Mouse (Mus musculus) MEL (cell line): ENCODE data around the gene Slc38a2. TPM values are rescaled to one million over a fixed set of nuclear protein-coding genes. Genes with fewer than 3 reads are reported as not detected.

ENCODE experiments used
- DNase-seq: peaks from one replicate; pipeline ENCODE4 v3.0.0; 2011; ENCODE audit warnings: low read depth, low spot score
- H3K27ac ChIP-seq: 2 replicates; pipeline ENCODE4 v1.5.1; 2012; ENCODE audit warnings: low read depth, mild to moderate bottlenecking, control low read depth, low read length, moderate library complexity; ENCODE audit not compliant: control insufficient read depth
- H3K27me3 ChIP-seq, 2 experiments: fragments of 150-350 bp in 1 of 2; sonication (generic) in 1 of 2; 2 replicates each; pipeline ENCODE4 v1.6.1; 2012; ENCODE audit warnings: low read length in 2 of 2, mild to moderate bottlenecking in 2 of 2, improper control_type of control experiment in 1 of 2, moderate library complexity in 1 of 2; ENCODE audit not compliant: insufficient read depth in 2 of 2, control insufficient read depth in 1 of 2
- H3K36me3 ChIP-seq, 2 experiments: 2 replicates each; pipeline ENCODE4 v1.6.1; 2012 to 2014; ENCODE audit warnings: low read length in 2 of 2, improper control_type of control experiment in 1 of 2, inconsistent platforms in 1 of 2, mild to moderate bottlenecking in 1 of 2; ENCODE audit not compliant: insufficient read depth in 2 of 2, control insufficient read depth in 1 of 2
- H3K4me1 ChIP-seq, 2 experiments: fragments of 150-350 bp in 1 of 2; sonication (generic) in 1 of 2; 2 replicates each; pipeline ENCODE4 v1.6.1; 2012; ENCODE audit warnings: low read length in 2 of 2, improper control_type of control experiment in 1 of 2, mild to moderate bottlenecking in 1 of 2; ENCODE audit not compliant: insufficient read depth in 2 of 2, control insufficient read depth in 1 of 2
- H3K4me3 ChIP-seq, 2 experiments: fragments of 150-350 bp in 1 of 2; sonication (generic) in 1 of 2; 2 replicates each; pipeline ENCODE4 v1.5.1; 2012; ENCODE audit warnings: low read depth in 2 of 2, low read length in 2 of 2, mild to moderate bottlenecking in 2 of 2, moderate library complexity in 2 of 2, control low read depth in 1 of 2, improper control_type of control experiment in 1 of 2; ENCODE audit not compliant: control insufficient read depth in 1 of 2, insufficient read depth in 1 of 2
- H3K79me2 ChIP-seq: 2 replicates; pipeline ENCODE4 v1.6.1; 2012; ENCODE audit warnings: mild to moderate bottlenecking, low read length, moderate library complexity; ENCODE audit not compliant: control insufficient read depth, poor library complexity, insufficient read depth
- H3K9ac ChIP-seq: 2 replicates; pipeline ENCODE4 v1.6.1; 2012; ENCODE audit warnings: low read depth, mild to moderate bottlenecking, control low read depth, low read length, moderate library complexity; ENCODE audit not compliant: control insufficient read depth, poor library complexity, severe bottlenecking
- H3K9me3 ChIP-seq: fragments of 150-350 bp; sonication (generic); replicated peaks from 2 replicates; pipeline ENCODE4 v1.6.1; 2012; ENCODE audit warnings: mild to moderate bottlenecking, low read length, improper control_type of control experiment, moderate library complexity; ENCODE audit not compliant: insufficient read depth
- BHLHE40 ChIP-seq: IDR thresholded peaks from 2 replicates; pipeline ENCODE4 v1.6.1; 2012; ENCODE audit warnings: low read depth, mild to moderate bottlenecking, inconsistent platforms, low read length, improper control_type of control experiment, borderline replicate concordance
- CHD1 ChIP-seq: IDR thresholded peaks from 2 replicates; pipeline ENCODE4 v1.6.1; 2012; ENCODE audit warnings: low read depth, mild to moderate bottlenecking, inconsistent platforms, low read length, improper control_type of control experiment
- CTCF ChIP-seq, 3 experiments: IDR thresholded peaks in 2 of 3; conservative IDR thresholded peaks in 1 of 3; 2 replicates each; pipeline ENCODE4 v1.5.1; 2011 to 2012; ENCODE audit warnings: low read length in 3 of 3, low read depth in 2 of 3, mild to moderate bottlenecking in 2 of 3, improper control_type of control experiment in 1 of 3, inconsistent platforms in 1 of 3, mixed read lengths in 1 of 3, moderate library complexity in 1 of 3; ENCODE audit not compliant: control insufficient read depth in 1 of 3, insufficient read depth in 1 of 3, poor library complexity in 1 of 3, severe bottlenecking in 1 of 3
- E2F4 ChIP-seq: IDR thresholded peaks from 2 replicates; pipeline ENCODE4 v1.6.1; 2011; ENCODE audit warnings: low read depth, low read length, improper control_type of control experiment, borderline replicate concordance
- ELF1 ChIP-seq: IDR thresholded peaks from 2 replicates; pipeline ENCODE4 v1.6.1; 2014; ENCODE audit warnings: low read depth, mild to moderate bottlenecking, inconsistent platforms, low read length, improper control_type of control experiment, moderate library complexity
- ETS1 ChIP-seq: IDR thresholded peaks from 2 replicates; pipeline ENCODE4 v1.6.1; 2012; ENCODE audit warnings: low read depth, mild to moderate bottlenecking, inconsistent platforms, low read length, improper control_type of control experiment, moderate library complexity
- GABPA ChIP-seq: IDR thresholded peaks from 2 replicates; pipeline ENCODE4 v1.6.1; 2012; ENCODE audit warnings: low read depth, mild to moderate bottlenecking, inconsistent platforms, low read length, improper control_type of control experiment, moderate library complexity
- GATA1 ChIP-seq: IDR thresholded peaks from 2 replicates; pipeline ENCODE4 v1.6.1; 2011; ENCODE audit warnings: low read depth, low read length, improper control_type of control experiment
- HCFC1 ChIP-seq: IDR thresholded peaks from 2 replicates; pipeline ENCODE4 v1.6.1; 2012; ENCODE audit warnings: low read depth, mild to moderate bottlenecking, inconsistent platforms, low read length, improper control_type of control experiment, moderate library complexity
- MAFK ChIP-seq: IDR thresholded peaks from 2 replicates; pipeline ENCODE4 v1.6.1; 2011; ENCODE audit warnings: low read depth, mild to moderate bottlenecking, low read length, improper control_type of control experiment, borderline replicate concordance
- MAX ChIP-seq: IDR thresholded peaks from 2 replicates; pipeline ENCODE4 v1.6.1; 2011; ENCODE audit warnings: low read length, improper control_type of control experiment
- MAZ ChIP-seq: IDR thresholded peaks from 2 replicates; pipeline ENCODE4 v1.6.1; 2012; ENCODE audit warnings: low read depth, mild to moderate bottlenecking, inconsistent platforms, low read length, improper control_type of control experiment
- MEF2A ChIP-seq: IDR thresholded peaks from 2 replicates; pipeline ENCODE4 v1.6.1; 2014; ENCODE audit warnings: low read depth, mild to moderate bottlenecking, inconsistent platforms, low read length, improper control_type of control experiment; ENCODE audit not compliant: poor library complexity, insufficient replicate concordance, severe bottlenecking; ENCODE audit errors: extremely low read depth
- MXI1 ChIP-seq: IDR thresholded peaks from 2 replicates; pipeline ENCODE4 v1.6.1; 2011; ENCODE audit warnings: mild to moderate bottlenecking, low read depth, low read length, improper control_type of control experiment
- MYC ChIP-seq: IDR thresholded peaks from 2 replicates; pipeline ENCODE4 v1.6.1; 2011; ENCODE audit warnings: low read depth, mild to moderate bottlenecking, low read length, improper control_type of control experiment, moderate library complexity
- NELFE ChIP-seq: IDR thresholded peaks from 2 replicates; pipeline ENCODE4 v1.6.1; 2011; ENCODE audit warnings: low read depth, low read length, improper control_type of control experiment
- NRF1 ChIP-seq: IDR thresholded peaks from 2 replicates; pipeline ENCODE4 v1.6.1; 2014; ENCODE audit warnings: low read depth, mild to moderate bottlenecking, inconsistent platforms, low read length, improper control_type of control experiment, moderate library complexity; ENCODE audit not compliant: poor library complexity, insufficient read depth, severe bottlenecking
- POLR2AphosphoS2 ChIP-seq: IDR thresholded peaks from 2 replicates; pipeline ENCODE4 v1.6.1; 2011; ENCODE audit warnings: low read length, improper control_type of control experiment
- POLR2AphosphoS5 ChIP-seq: IDR thresholded peaks from 2 replicates; pipeline ENCODE4 v1.6.1; 2012; ENCODE audit warnings: low read depth, borderline replicate concordance, mild to moderate bottlenecking, inconsistent platforms, low read length, moderate library complexity, mixed read lengths
- TAL1 ChIP-seq: IDR thresholded peaks from 2 replicates; pipeline ENCODE4 v1.6.1; 2012; ENCODE audit warnings: mild to moderate bottlenecking, inconsistent platforms, low read length, moderate library complexity, mixed read lengths
- TBP ChIP-seq: IDR thresholded peaks from 2 replicates; pipeline ENCODE4 v1.8.0; 2011; ENCODE audit warnings: low read depth, low read length, improper control_type of control experiment
- UBTF ChIP-seq: IDR thresholded peaks from 2 replicates; pipeline ENCODE4 v1.6.1; 2012; ENCODE audit warnings: low read depth, mild to moderate bottlenecking, inconsistent platforms, low read length, improper control_type of control experiment, moderate library complexity, borderline replicate concordance; ENCODE audit not compliant: insufficient read depth
- USF1 ChIP-seq: IDR thresholded peaks from 2 replicates; pipeline ENCODE4 v1.6.1; 2014; ENCODE audit warnings: low read depth, mild to moderate bottlenecking, inconsistent platforms, low read length, improper control_type of control experiment, moderate library complexity
- USF2 ChIP-seq, 2 experiments: IDR thresholded peaks; 2 replicates each; pipeline ENCODE4 v1.6.1; 2011 to 2012; ENCODE audit warnings: improper control_type of control experiment in 2 of 2, low read length in 2 of 2, borderline replicate concordance in 1 of 2, inconsistent platforms in 1 of 2, low read depth in 1 of 2, mild to moderate bottlenecking in 1 of 2; ENCODE audit not compliant: insufficient read depth in 1 of 2
- ZC3H11A ChIP-seq: IDR thresholded peaks from 2 replicates; pipeline ENCODE4 v1.6.1; 2012; ENCODE audit warnings: low read depth, mild to moderate bottlenecking, inconsistent platforms, low read length, improper control_type of control experiment
- ZKSCAN1 ChIP-seq: IDR thresholded peaks from 2 replicates; pipeline ENCODE4 v1.6.1; 2012; ENCODE audit warnings: low read depth, mild to moderate bottlenecking, inconsistent platforms, low read length, improper control_type of control experiment, moderate library complexity
- ZMIZ1 ChIP-seq: IDR thresholded peaks from 2 replicates; pipeline ENCODE4 v1.6.1; 2012; ENCODE audit warnings: low read depth, mild to moderate bottlenecking, inconsistent platforms, low read length, improper control_type of control experiment, moderate library complexity
- ZNF384 ChIP-seq: IDR thresholded peaks from 2 replicates; pipeline ENCODE4 v1.6.1; 2012; ENCODE audit warnings: low read depth, mild to moderate bottlenecking, inconsistent platforms, low read length, improper control_type of control experiment
- polyA plus RNA-seq, 2 experiments: library from polyadenylated mRNA; stranded (reverse) in 1 of 2; unstranded in 1 of 2; fragments of >175 nt in 1 of 2; fragments of >200 nt in 1 of 2; gene quantifications; 2 replicates each; pipeline versions ENCODE4 v1.2.1 to v1.2.4; 2012; ENCODE audit warnings: low replicate concordance in 2 of 2, low read depth in 1 of 2; ENCODE audit not compliant: insufficient read length in 2 of 2, insufficient read depth in 1 of 2, missing spikeins in 1 of 2
- total RNA-seq: library from RNA; depleted of rRNA; stranded (reverse); fragments of 300-350 nt; gene quantifications from 2 replicates; pipeline ENCODE4 v1.2.3, GENCODE M21; 2012

Gene Slc38a2
- total and polyA plus RNA-seq, 3 experiments, result 80.6 to 590 (median 177) TPM

DNA sequence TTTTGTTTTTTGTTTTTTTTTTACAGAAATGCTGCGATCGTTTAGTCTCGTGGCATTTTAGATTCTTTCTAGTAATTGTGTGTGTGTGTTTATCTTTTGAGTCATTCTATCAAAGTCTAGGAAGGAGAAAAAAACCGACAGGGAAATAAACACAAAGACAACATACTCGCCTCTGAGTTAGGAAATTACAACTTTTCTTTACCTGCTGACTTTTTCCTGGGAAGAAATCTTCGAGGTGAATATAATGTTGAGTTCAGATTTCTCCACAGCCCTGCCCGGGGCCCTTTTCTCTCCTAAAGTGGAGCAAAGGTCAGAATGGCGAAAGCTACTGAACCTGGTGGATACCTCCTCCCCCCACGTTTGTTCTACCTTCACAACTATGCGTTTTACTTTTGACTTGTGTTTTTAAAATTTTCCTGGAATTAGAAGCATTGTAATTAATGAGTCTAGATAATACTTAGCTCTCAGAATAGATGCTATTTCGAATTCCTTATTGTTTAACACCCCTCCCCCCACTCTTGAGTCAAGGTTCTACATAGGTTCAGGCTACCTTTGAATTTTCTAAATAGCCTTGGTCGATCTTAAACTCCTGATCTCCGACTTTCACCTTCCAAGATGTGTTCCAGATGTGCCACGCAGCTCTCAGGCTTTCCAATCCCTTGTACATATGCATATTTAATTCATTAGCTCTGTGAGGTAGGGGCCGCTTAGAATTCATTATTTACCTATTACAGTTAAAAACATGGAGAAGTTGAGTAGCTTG is 11.0 kb upstream of the Slc38a2 start (continued):
- TF ChIP-seq GATA1 (no peak), NRF1 (no peak), CHD1 (peak; percentile 99), ZMIZ1 (no peak; the same call in 1 of the 2 replicates), ELF1 (0 out of 2 replicates have a peak, but pooled peaks have one; percentile 34), TBP (0 out of 2 replicates have a peak, but pooled peaks have one; percentile 2), ZNF384 (peak; percentile 92), CTCF (IDR thresholded peaks at IDR 0.05 in 2 of 3, conservative IDR thresholded peaks at IDR 0.05 in 1 of 3; ENCODE audit: control insufficient read depth in 1 of 3, insufficient read depth in 1 of 3, low read depth in 2 of 3, low read length in 3 of 3, poor library complexity in 1 of 3, severe bottlenecking in 1 of 3) (no peak), ZC3H11A (no peak)

DNA sequence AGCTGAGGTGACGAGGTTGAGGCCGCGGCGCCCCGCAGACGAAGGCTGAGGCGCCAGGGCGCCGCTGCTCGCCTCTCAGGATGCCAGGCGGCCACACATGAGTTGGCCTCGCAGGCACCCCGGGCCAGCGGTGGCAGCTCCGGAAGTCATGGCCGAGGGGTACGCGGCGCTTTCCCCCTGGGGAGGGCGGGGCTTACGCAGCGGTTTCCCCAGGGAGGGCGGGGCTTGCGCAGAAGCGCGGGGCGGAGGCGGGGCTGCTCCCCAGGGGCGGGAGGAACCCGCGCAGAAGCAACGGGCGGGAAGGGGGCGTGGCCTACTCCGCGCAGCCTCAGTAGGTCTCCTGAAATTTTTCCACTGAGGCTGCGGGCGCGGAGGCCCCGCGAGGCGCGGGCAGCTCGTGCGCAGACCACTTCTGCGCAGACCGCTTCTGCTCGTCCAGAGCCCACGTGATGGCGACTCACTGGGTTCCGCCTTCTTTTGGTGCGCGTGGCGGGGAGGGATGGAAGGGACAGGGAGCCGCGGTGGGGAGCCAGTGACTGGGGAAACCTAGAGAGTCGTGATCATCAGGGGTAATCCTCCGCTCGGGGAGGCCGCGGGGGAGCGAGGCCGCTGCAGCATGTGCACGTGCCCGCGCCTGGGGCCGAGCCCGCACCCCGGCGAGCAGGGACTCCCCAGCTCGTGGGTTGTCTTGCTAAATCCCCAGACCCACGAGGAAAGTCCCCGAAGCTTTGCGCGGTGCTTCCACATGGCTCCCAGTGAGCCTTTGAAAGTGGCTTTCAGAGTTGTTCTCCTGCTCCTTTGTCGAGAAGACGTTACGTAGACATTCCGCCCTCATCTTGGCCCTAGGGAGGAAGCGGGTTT is 10.2 kb upstream of the Slc38a2 start:
- Histone ChIP-seq H3K4me1 (peaks cover 29 to 35% of the 10 kb centered on the region in 2 experiments), H3K9ac (peak overlapping the region; percentile 98)
- DNase-seq, result peak; percentile 100
- TF ChIP-seq HCFC1 (peak; percentile 82), MAX (peak; percentile 96), MXI1 (peak; percentile 96), MYC (peak; percentile 99), USF2 (IDR thresholded peaks at IDR 0.05; ENCODE audit: borderline replicate concordance in 1 of 2, insufficient read depth in 1 of 2, low read depth in 1 of 2, low read length in 2 of 2) (peak; percentile 68 to 88; a peak in 3 of 4 replicates), NELFE (peak; percentile 87), USF1 (peak; percentile 98), E2F4 (peak; percentile 90; the same call in 1 of the 2 replicates), MEF2A (no peak), ETS1 (peak; percentile 31; the same call in 1 of the 2 replicates), POLR2AphosphoS5 (peak; percentile 95), NRF1 (peak; percentile 89), POLR2AphosphoS2 (peak; percentile 96), CTCF (IDR thresholded peaks at IDR 0.05 in 2 of 3, conservative IDR thresholded peaks at IDR 0.05 in 1 of 3; ENCODE audit: control insufficient read depth in 1 of 3, insufficient read depth in 1 of 3, low read depth in 2 of 3, low read length in 3 of 3, poor library complexity in 1 of 3, severe bottlenecking in 1 of 3) (0 out of 6 replicates have a peak, but pooled peaks of 1 of the 3 experiments have one; percentile 2), BHLHE40 (peak; percentile 52), TAL1 (no peak), GABPA (no peak), UBTF (no peak), MAZ (peak; percentile 88), ELF1 (peak; percentile 17), MAFK (no peak), ZMIZ1 (peak; percentile 87; the same call in 1 of the 2 replicates), ZKSCAN1 (no peak), ZNF384 (no peak)

More for the DNA sequence above, 10.2 kb upstream of the Slc38a2 start:
- H3K9me3 ChIP-seq, result no peaks in the 10 kb centered on the region
- H3K27me3 ChIP-seq, result no peaks in the 10 kb centered on the region
- H3K79me2 ChIP-seq, result peaks cover 13% of the 10 kb centered on the region
- H3K27ac ChIP-seq, result peak overlapping the region; percentile 99
- peaks cover 0 to 50% of the 10 kb centered on the region in 2 experiments; a peak in 2 of 4 replicates for H3K36me3 ChIP-seq
- peak overlapping the region; percentile 51 to 80 for H3K4me3 ChIP-seq
